Mouse (Mus musculus) heart, embryonic 15.5 days (tissue): ENCODE results near the gene Wfdc13. TPM values are rescaled to one million over a fixed set of nuclear protein-coding genes. Genes with fewer than 3 reads are reported as not detected.

ENCODE experiments used
- ATAC-seq: fragments of 200-750 bp; cut with Nextera tagmentation; replicated peaks from 2 replicates; pipeline ENCODE4 v1.8.0; 2017; ENCODE audit warnings: low read depth, moderate TSS enrichment; ENCODE audit not compliant: insufficient number of reproducible peaks, insufficient read depth, low FRiP score
- H3K27ac ChIP-seq: fragments of 300-500 bp; sonication (generic); 2 replicates; pipeline ENCODE4 v1.5.1; 2015; ENCODE audit warnings: mild to moderate bottlenecking, inconsistent platforms
- H3K27me3 ChIP-seq: fragments of 300-500 bp; sonication (generic); 2 replicates; pipeline ENCODE4 v1.6.1; 2015; ENCODE audit warnings: inconsistent platforms
- H3K36me3 ChIP-seq: fragments of 300-500 bp; sonication (generic); 2 replicates; pipeline ENCODE4 v1.6.1; 2015; ENCODE audit warnings: mild to moderate bottlenecking, inconsistent platforms
- H3K4me1 ChIP-seq: fragments of 300-500 bp; sonication (generic); replicated peaks from 2 replicates; pipeline ENCODE4 v1.6.1; 2015; ENCODE audit warnings: inconsistent platforms
- H3K4me2 ChIP-seq: fragments of 300-500 bp; sonication (generic); 2 replicates; pipeline ENCODE4 v1.6.1; 2015; ENCODE audit warnings: inconsistent platforms, mild to moderate bottlenecking, moderate library complexity
- H3K4me3 ChIP-seq: fragments of 300-500 bp; sonication (generic); 2 replicates; pipeline ENCODE4 v1.5.1; 2015; ENCODE audit warnings: mild to moderate bottlenecking, inconsistent platforms
- H3K9ac ChIP-seq: fragments of 300-500 bp; sonication (generic); 2 replicates; pipeline ENCODE4 v1.6.1; 2015; ENCODE audit warnings: mild to moderate bottlenecking, inconsistent platforms
- H3K9me3 ChIP-seq: fragments of 300-500 bp; sonication (generic); replicated peaks from 2 replicates; pipeline ENCODE4 v1.6.1; 2016; ENCODE audit warnings: inconsistent platforms
- WGBS: fragments of 180-500 bp; shearing (Covaris S2); methylation state at CpG from one replicate; pipeline ENCODE4 v1.1.7; 2015; ENCODE audit warnings: mixed read lengths; 5-methylcytosine and 5-hydroxymethylcytosine counted together
- polyA plus RNA-seq: library from polyadenylated mRNA; unstranded; fragments of >200 nt; fragmentation: Nextera tagmentation; extraction: Ambion mirVana; gene quantifications from 2 replicates; pipeline ENCODE4 v1.2.1, GENCODE M21; 2015

Gene Wfdc13
- not detected in 2 replicates for polyA plus RNA-seq

- no peak within 1 kb of the TSS for H3K4me2 ChIP-seq
- no peaks in the 10 kb centered on the region for H3K36me3 ChIP-seq
- 65% methylated on average over 3 of the region's 3 CpGs for WGBS
- H3K9me3 ChIP-seq, result no peaks in the 10 kb centered on the region
- no peak for ATAC-seq
- H3K4me3 ChIP-seq, result no peak within 1 kb of the TSS
- H3K27ac ChIP-seq, result no peak within 1 kb of the TSS
- no peaks in the 10 kb centered on the region for H3K4me1 ChIP-seq
- 0 out of 2 replicates have a peak, but pooled peaks cover 6% of the 10 kb centered on the region for H3K27me3 ChIP-seq
- H3K9ac ChIP-seq, result no peak within 1 kb of the TSS
These were observed at the start of gene Wfdc13 for GRCm38 (mm10) chr2:164684807-164685206. Wfdc13 (plus strand) TSS chr2:164685107.

- no peaks in the 10 kb centered on the region for H3K36me3 ChIP-seq
- no peak for ATAC-seq
- H3K4me3 ChIP-seq, result no peak overlapping the region
- H3K27ac ChIP-seq, result no peak overlapping the region
- no peaks in the 10 kb centered on the region for H3K4me1 ChIP-seq
- WGBS, result 70% methylated on average over 9 of the region's 9 CpGs
- H3K27me3 ChIP-seq, result no peaks in the 10 kb centered on the region
- no peak overlapping the region for H3K9ac ChIP-seq
- no peak overlapping the region for H3K4me2 ChIP-seq
- no peaks in the 10 kb centered on the region for H3K9me3 ChIP-seq
These were observed 49.6 kb upstream of the Wfdc13 start for GRCm38 (mm10) chr2:164635266-164635665.

GRCm38 (mm10) chr2:164638696-164639095 lies 46.2 kb upstream of the Wfdc13 start, which contains the start of gene Wfdc16:
Wfdc16 (minus strand) TSS chr2:164638796.
- H3K27ac ChIP-seq, result no peak within 1 kb of the TSS

GRCm38 (mm10) chr2:164641129-164641528 lies 43.8 kb upstream of the Wfdc13 start:
- Histone ChIP-seq H3K9ac (no peak overlapping the region), H3K4me1 (0 out of 2 replicates have a peak, but pooled peaks cover 2% of the 10 kb centered on the region), H3K27me3 (no peaks in the 10 kb centered on the region), H3K27ac (no peak overlapping the region), H3K36me3 (no peaks in the 10 kb centered on the region), H3K4me2 (no peak overlapping the region), H3K9me3 (no peaks in the 10 kb centered on the region), H3K4me3 (no peak overlapping the region)
- ATAC-seq, result no peak
- WGBS, result 64% methylated on average over 7 of the region's 7 CpGs

More at GRCm38 (mm10) chr2:164638696-164639095, 46.2 kb upstream of the Wfdc13 start, which contains the start of gene Wfdc16:
- H3K36me3 ChIP-seq, result no peaks in the 10 kb centered on the region
- no peaks in the 10 kb centered on the region for H3K27me3 ChIP-seq
- H3K9me3 ChIP-seq, result no peaks in the 10 kb centered on the region
- H3K9ac ChIP-seq, result no peak within 1 kb of the TSS
- WGBS, result 79% methylated on average over 3 of the region's 3 CpGs
- no peak for ATAC-seq
- 0 out of 2 replicates have a peak, but pooled peaks cover 2% of the 10 kb centered on the region for H3K4me1 ChIP-seq
- no peak within 1 kb of the TSS for H3K4me3 ChIP-seq
- no peak within 1 kb of the TSS for H3K4me2 ChIP-seq

- ATAC-seq, result no peak
- Histone ChIP-seq H3K9me3 (no peaks in the 10 kb centered on the region), H3K4me3 (no peak overlapping the region), H3K4me2 (no peak overlapping the region), H3K36me3 (no peaks in the 10 kb centered on the region), H3K27ac (no peak overlapping the region), H3K27me3 (no peaks in the 10 kb centered on the region), H3K9ac (no peak overlapping the region), H3K4me1 (0 out of 2 replicates have a peak, but pooled peaks cover 2% of the 10 kb centered on the region)
- WGBS, result 69% methylated on average over 13 of the region's 13 CpGs
These were observed 42.8 kb upstream of the Wfdc13 start for GRCm38 (mm10) chr2:164641881-164642673.

GRCm38 (mm10) chr2:164655858-164656257 lies 29.0 kb upstream of the Wfdc13 start, which contains the start of gene Wfdc10:
Wfdc10 (plus strand) TSS chr2:164656046.
- 16% methylated on average over 11 of the region's 11 CpGs for WGBS
- no peak within 1 kb of the TSS for H3K27ac ChIP-seq
- no peaks in the 10 kb centered on the region for H3K36me3 ChIP-seq
- H3K27me3 ChIP-seq, result 0 out of 2 replicates have a peak, but pooled peaks cover 6% of the 10 kb centered on the region
- H3K9ac ChIP-seq, result no peak within 1 kb of the TSS
- H3K9me3 ChIP-seq, result no peaks in the 10 kb centered on the region
- H3K4me1 ChIP-seq, result no peaks in the 10 kb centered on the region
- no peak within 1 kb of the TSS for H3K4me3 ChIP-seq
- ATAC-seq, result no peak
- H3K4me2 ChIP-seq, result no peak within 1 kb of the TSS

- Histone ChIP-seq H3K9me3 (no peaks in the 10 kb centered on the region), H3K36me3 (no peaks in the 10 kb centered on the region), H3K4me1 (no peaks in the 10 kb centered on the region), H3K27me3 (0 out of 2 replicates have a peak, but pooled peaks cover 6% of the 10 kb centered on the region), H3K4me2 (no peak within 1 kb of the TSS), H3K27ac (no peak within 1 kb of the TSS), H3K4me3 (no peak within 1 kb of the TSS), H3K9ac (no peak within 1 kb of the TSS)
- ATAC-seq, result no peak
- 77% methylated on average over 9 of the region's 9 CpGs for WGBS
These were observed 28.4 kb upstream of the Wfdc13 start, which contains the start of gene Wfdc9 for GRCm38 (mm10) chr2:164656483-164656882. Wfdc9 (minus strand) TSS chr2:164656583.

- Histone ChIP-seq H3K9ac (no peak overlapping the region), H3K36me3 (no peaks in the 10 kb centered on the region), H3K4me3 (no peak overlapping the region), H3K4me1 (no peaks in the 10 kb centered on the region), H3K9me3 (no peaks in the 10 kb centered on the region), H3K4me2 (no peak overlapping the region), H3K27me3 (no peaks in the 10 kb centered on the region), H3K27ac (no peak overlapping the region)
- ATAC-seq, result no peak
- WGBS, result 79% methylated on average over 7 of the region's 7 CpGs
These were observed 20.1 kb upstream of the Wfdc13 start for GRCm38 (mm10) chr2:164664851-164665250.

- no peaks in the 10 kb centered on the region for H3K27me3 ChIP-seq
- WGBS, result 77% methylated on average over 5 of the region's 5 CpGs
- no peak overlapping the region for H3K9ac ChIP-seq
- no peaks in the 10 kb centered on the region for H3K36me3 ChIP-seq
- no peak for ATAC-seq
- no peak overlapping the region for H3K4me2 ChIP-seq
- no peaks in the 10 kb centered on the region for H3K9me3 ChIP-seq
- H3K4me3 ChIP-seq, result no peak overlapping the region
- H3K4me1 ChIP-seq, result no peaks in the 10 kb centered on the region
- H3K27ac ChIP-seq, result no peak overlapping the region
These were observed 14.6 kb upstream of the Wfdc13 start for GRCm38 (mm10) chr2:164670261-164670660.

- H3K27ac ChIP-seq, result no peak overlapping the region
- no peak for ATAC-seq
- no peaks in the 10 kb centered on the region for H3K4me1 ChIP-seq
- H3K9me3 ChIP-seq, result no peaks in the 10 kb centered on the region
- no peak overlapping the region for H3K4me3 ChIP-seq
- WGBS, result 26% methylated on average over 1 of the region's 1 CpGs
- no peak overlapping the region for H3K4me2 ChIP-seq
- H3K27me3 ChIP-seq, result no peaks in the 10 kb centered on the region
- H3K9ac ChIP-seq, result no peak overlapping the region
- H3K36me3 ChIP-seq, result no peaks in the 10 kb centered on the region
These were observed 14.0 kb upstream of the Wfdc13 start for GRCm38 (mm10) chr2:164670938-164671337.

GRCm38 (mm10) chr2:164673987-164674386 lies 10.9 kb upstream of the Wfdc13 start, which contains the start of gene Wfdc11:
Wfdc11 (minus strand) TSS chr2:164674087.
- H3K36me3 ChIP-seq, result no peaks in the 10 kb centered on the region
- no peak within 1 kb of the TSS for H3K9ac ChIP-seq
- no peak within 1 kb of the TSS for H3K4me3 ChIP-seq
- no peak for ATAC-seq
- H3K27ac ChIP-seq, result no peak within 1 kb of the TSS
- 63% methylated on average over 7 of the region's 7 CpGs for WGBS
- H3K27me3 ChIP-seq, result no peaks in the 10 kb centered on the region
- no peaks in the 10 kb centered on the region for H3K9me3 ChIP-seq
- no peak within 1 kb of the TSS for H3K4me2 ChIP-seq
- peaks cover 3% of the 10 kb centered on the region; the same call in 1 of the 2 replicates for H3K4me1 ChIP-seq
